Mouse (Mus musculus): Measurements from ENCODE around the gene Syncrip. TPM values are rescaled to one million over a fixed set of nuclear protein-coding genes. Genes with fewer than 3 reads are reported as not detected.
A peak's percentile ranks its signal among the peaks of the same experiment; 100 is the strongest.

Syncrip gene
- total and polyA plus RNA-seq, 2 experiments from 2014 or later = 64.0 to 79.0 TPM

DNA sequence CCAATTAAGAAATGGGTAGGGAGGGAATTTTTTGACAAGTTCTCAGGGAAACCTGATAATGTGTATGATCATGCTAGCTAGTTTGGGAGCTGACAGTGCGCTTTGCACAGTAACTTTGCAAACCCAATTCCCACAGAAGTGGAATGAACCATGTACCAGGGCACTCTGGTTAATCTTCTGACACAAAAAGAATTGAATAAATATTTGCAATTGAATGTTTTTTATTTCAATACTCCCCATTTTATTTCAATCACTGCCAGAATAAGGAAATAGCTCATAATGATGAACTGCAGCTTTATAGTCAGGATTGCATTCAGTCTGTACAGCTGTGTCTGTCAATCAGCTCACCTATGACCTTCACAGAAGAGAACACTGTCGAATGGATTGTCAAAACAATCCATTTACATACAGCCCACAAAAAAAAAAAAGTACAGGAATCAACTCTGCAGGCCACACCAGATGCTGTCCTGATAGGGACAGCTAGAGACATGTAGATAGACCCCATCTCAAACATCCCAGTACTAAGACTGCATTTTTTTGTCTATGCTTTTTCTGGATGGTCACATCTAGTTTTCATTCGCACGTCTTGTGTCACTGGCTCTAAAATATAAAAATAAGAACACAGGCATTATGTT is 38.6 kb upstream of the Syncrip start:
- H3K27ac ChIP-seq (ENCODE audit: low read depth, low read length) = no peak overlapping the region
- H3K27me3 ChIP-seq (ENCODE audit: insufficient read depth, low read length) = no peaks in the 10 kb centered on the region
- no peak for ATAC-seq (ENCODE audit: low FRiP score)
- peak overlapping the region; percentile 88; the same call in 1 of the 2 replicates for H3K9ac ChIP-seq (replicated peaks; ENCODE audit: low read length, poor library complexity, severe bottlenecking)
- H3K4me1 ChIP-seq (ENCODE audit: insufficient read depth, low read length) = peaks cover 10% of the 10 kb centered on the region; the same call in 1 of the 2 replicates
- 0 out of 2 replicates have a peak, but pooled peaks cover 4% of the 10 kb centered on the region for H3K36me3 ChIP-seq (ENCODE audit: insufficient read depth, low read length)
- no peaks in the 10 kb centered on the region for H3K9me3 ChIP-seq (ENCODE audit: low read length)
- TF ChIP-seq CTCF (IDR thresholded peaks at IDR 0.05) = no peak
- no peak for DNase-seq (ENCODE audit: low spot score)
- 30% methylated on average over 4 of the region's 4 CpGs for WGBS
- peak overlapping the region; percentile 78 for H3K4me3 ChIP-seq (ENCODE audit: low read depth, low read length)
- peak overlapping the region; percentile 57 for H3K4me2 ChIP-seq (ENCODE audit: low read depth, low read length, poor library complexity, severe bottlenecking)

DNA sequence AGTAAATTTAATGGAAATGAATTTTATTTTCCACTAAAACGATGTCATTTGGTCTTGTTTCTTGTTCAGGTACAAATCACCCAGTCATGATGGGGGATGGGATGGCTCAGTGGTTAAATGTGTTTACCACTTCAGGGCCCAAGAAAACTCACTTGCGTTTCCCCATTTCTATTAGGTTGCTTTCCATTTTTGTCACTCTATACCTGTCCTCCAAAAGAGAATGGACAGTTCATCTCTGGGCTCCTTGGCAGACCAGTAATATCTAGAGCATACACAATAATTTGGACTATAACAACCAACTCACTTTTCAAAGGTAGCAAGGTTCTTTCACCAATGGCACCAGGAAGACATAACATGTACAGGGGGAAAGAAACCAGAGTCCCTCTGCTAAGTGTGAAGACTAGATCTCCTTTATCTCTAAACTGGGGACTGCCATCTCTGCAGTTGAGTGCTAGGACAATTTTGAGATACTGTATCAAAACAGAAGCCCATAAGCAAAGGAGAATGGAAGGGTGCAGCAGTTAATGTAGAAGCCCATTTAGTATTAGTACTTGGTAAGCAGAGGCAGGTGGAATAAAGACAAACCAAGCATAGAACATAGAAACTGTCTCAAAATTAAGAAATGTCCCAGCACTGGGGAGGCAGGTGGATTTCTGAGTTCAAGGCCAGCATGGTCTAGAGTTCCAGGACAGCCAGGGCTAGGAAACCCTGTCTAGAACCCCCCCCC is 37.9 kb upstream of the Syncrip start:
- peak overlapping the region; percentile 57 for H3K4me2 ChIP-seq (ENCODE audit: low read depth, low read length, poor library complexity, severe bottlenecking)
- H3K4me3 ChIP-seq (ENCODE audit: low read depth, low read length) = peak overlapping the region; percentile 78
- 28% methylated on average over 2 of the region's 2 CpGs for WGBS
- H3K9ac ChIP-seq (replicated peaks; ENCODE audit: low read length, poor library complexity, severe bottlenecking) = no peak overlapping the region
- H3K4me1 ChIP-seq (ENCODE audit: insufficient read depth, low read length) = peaks cover 10% of the 10 kb centered on the region; the same call in 1 of the 2 replicates
- H3K36me3 ChIP-seq (ENCODE audit: insufficient read depth, low read length) = 0 out of 2 replicates have a peak, but pooled peaks cover 4% of the 10 kb centered on the region
- no peak overlapping the region for H3K27ac ChIP-seq (ENCODE audit: low read depth, low read length)
- TF ChIP-seq CTCF (IDR thresholded peaks at IDR 0.05) = no peak
- H3K9me3 ChIP-seq (ENCODE audit: low read length) = no peaks in the 10 kb centered on the region
- ATAC-seq (ENCODE audit: low FRiP score) (no peak), DNase-seq (ENCODE audit: low spot score) (no peak)
- H3K27me3 ChIP-seq (ENCODE audit: insufficient read depth, low read length) = no peaks in the 10 kb centered on the region

DNA sequence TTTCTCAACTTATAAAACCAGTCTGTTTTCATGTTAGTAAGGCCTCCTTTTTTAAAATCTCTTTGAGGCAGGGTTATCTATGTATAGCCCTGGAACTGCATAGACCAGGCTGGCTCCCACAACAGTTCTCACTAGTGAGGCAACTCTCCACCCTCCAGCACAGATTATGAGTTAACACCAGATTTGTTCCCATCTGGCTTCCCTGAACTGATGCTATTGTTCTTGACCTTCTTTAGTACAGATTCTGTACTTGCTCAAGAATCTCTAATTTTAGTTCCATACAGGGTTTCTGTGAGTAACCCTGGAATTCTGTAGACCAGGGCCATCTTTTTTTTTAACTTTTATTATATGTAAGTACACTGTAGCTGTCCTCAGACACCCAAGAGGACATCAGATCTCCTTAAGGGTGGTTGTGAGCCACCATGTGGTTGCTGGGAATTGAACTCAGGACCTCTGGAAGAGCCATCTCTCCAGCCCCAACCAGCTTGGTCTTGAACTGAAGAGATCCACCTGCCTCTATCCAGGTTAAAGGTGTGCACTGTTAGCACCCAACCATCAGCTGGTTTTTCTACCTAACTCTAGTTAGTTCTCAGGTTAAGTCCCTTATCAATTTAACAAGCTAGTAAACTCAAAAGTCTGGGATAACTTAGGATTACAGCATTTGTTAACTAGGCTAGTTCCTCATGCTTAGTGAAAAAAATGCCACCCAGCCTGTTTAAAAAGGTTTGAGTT is 37.2 kb upstream of the Syncrip start:
- no peak overlapping the region for H3K9ac ChIP-seq (replicated peaks; ENCODE audit: low read length, poor library complexity, severe bottlenecking)
- no peak overlapping the region for H3K27ac ChIP-seq (ENCODE audit: low read depth, low read length)
- no peak for ATAC-seq (ENCODE audit: low FRiP score)
- 0 out of 2 replicates have a peak, but pooled peaks cover 4% of the 10 kb centered on the region for H3K36me3 ChIP-seq (ENCODE audit: insufficient read depth, low read length)
- H3K27me3 ChIP-seq (ENCODE audit: insufficient read depth, low read length) = no peaks in the 10 kb centered on the region
- no peak for DNase-seq (ENCODE audit: low spot score)
- no peak overlapping the region for H3K4me2 ChIP-seq (ENCODE audit: low read depth, low read length, poor library complexity, severe bottlenecking)
- H3K4me3 ChIP-seq (ENCODE audit: low read depth, low read length) = no peak overlapping the region
- no peak for TF ChIP-seq CTCF (IDR thresholded peaks at IDR 0.05)
- no peaks in the 10 kb centered on the region for H3K9me3 ChIP-seq (ENCODE audit: low read length)
- peaks cover 10% of the 10 kb centered on the region; the same call in 1 of the 2 replicates for H3K4me1 ChIP-seq (ENCODE audit: insufficient read depth, low read length)

DNA sequence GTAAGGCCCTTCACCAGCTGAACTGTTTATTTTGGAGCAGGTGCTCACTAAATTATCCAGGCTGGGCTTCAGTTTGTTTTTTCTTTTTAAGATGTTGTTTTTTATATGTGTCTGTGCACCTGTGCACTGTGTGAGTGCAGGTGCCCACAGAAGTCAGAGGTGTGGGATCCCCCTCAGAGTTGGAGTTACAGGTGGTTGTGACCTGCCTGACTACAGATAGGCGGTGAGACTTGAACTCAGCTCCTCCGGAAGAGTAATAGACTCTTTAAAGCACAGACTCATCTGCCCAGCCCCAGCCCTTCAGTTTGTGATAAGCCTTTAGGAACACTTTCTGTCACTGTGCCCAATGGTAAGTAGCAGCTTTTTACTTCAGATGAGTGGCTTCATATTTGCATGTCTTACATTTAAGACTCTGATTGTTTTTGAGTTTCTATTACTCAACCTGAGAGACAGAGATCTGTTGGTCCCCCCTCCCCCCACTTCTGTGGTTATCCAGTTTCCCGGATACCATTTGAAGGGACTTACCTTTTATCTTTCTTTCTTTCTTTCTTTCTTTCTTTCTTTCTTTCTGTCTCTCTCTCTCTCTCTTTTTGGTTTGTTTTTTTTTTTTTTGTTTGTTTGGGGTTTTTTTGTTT is 34.1 kb upstream of the Syncrip start:
- Histone ChIP-seq H3K36me3 (ENCODE audit: insufficient read depth, low read length) (0 out of 2 replicates have a peak, but pooled peaks cover 4% of the 10 kb centered on the region), H3K27ac (ENCODE audit: low read depth, low read length) (no peak overlapping the region), H3K9me3 (ENCODE audit: low read length) (no peaks in the 10 kb centered on the region), H3K4me1 (ENCODE audit: insufficient read depth, low read length) (peaks cover 10% of the 10 kb centered on the region; the same call in 1 of the 2 replicates), H3K9ac (replicated peaks; ENCODE audit: low read length, poor library complexity, severe bottlenecking) (no peak overlapping the region), H3K4me2 (ENCODE audit: low read depth, low read length, poor library complexity, severe bottlenecking) (no peak overlapping the region), H3K4me3 (ENCODE audit: low read depth, low read length) (no peak overlapping the region), H3K27me3 (ENCODE audit: insufficient read depth, low read length) (no peaks in the 10 kb centered on the region)
- no peak for DNase-seq (ENCODE audit: low spot score)
- WGBS = 85% methylated on average over 3 of the region's 3 CpGs
- no peak for TF ChIP-seq CTCF (IDR thresholded peaks at IDR 0.05)
- ATAC-seq (ENCODE audit: low FRiP score) = no peak

DNA sequence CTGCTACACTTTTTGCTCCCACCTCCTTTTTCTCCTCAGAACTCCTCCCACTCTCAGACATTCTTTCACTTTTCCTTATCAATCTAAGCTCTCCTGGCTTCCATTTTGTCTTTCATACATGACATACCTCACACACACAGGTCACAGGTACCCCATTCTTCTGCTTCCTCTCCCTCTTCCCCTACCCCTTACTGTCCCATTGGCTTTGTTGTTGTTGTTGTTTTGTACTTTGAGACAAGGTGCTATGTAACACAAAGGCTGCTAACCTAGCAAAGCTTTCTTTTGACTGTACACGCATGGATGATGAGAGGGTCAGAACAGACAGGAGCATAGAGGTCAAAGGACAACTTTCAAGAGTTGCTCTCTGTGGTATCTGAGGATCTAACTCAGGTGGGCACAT is 33.2 kb upstream of the Syncrip start:
- peaks cover 7% of the 10 kb centered on the region; the same call in 1 of the 2 replicates for H3K4me1 ChIP-seq (ENCODE audit: insufficient read depth, low read length)
- 0 out of 2 replicates have a peak, but pooled peaks cover 4% of the 10 kb centered on the region for H3K36me3 ChIP-seq (ENCODE audit: insufficient read depth, low read length)
- no peak overlapping the region for H3K4me3 ChIP-seq (ENCODE audit: low read depth, low read length)
- WGBS = 95% methylated on average over 1 of the region's 1 CpGs
- H3K9me3 ChIP-seq (ENCODE audit: low read length) = no peaks in the 10 kb centered on the region
- no peak overlapping the region for H3K9ac ChIP-seq (replicated peaks; ENCODE audit: low read length, poor library complexity, severe bottlenecking)
- H3K4me2 ChIP-seq (ENCODE audit: low read depth, low read length, poor library complexity, severe bottlenecking) = no peak overlapping the region
- DNase-seq (ENCODE audit: low spot score) (no peak), ATAC-seq (ENCODE audit: low FRiP score) (no peak)
- no peak for TF ChIP-seq CTCF (IDR thresholded peaks at IDR 0.05)
- no peak overlapping the region for H3K27ac ChIP-seq (ENCODE audit: low read depth, low read length)
- no peaks in the 10 kb centered on the region for H3K27me3 ChIP-seq (ENCODE audit: insufficient read depth, low read length)

Data from midbrain, postnatal 0 days (tissue).